Mouse (Mus musculus): ENCODE measurements at regions not wholly inside any gene's neighbourhood (a gene's known extent, or its start where the extent isn't known, plus 50 kb on each side); places are given as distances from the start of the nearest gene placed in this dataset.

GRCm38 (mm10) chr8:49359671-49360070 is 515.9 kb upstream of the Tenm3 start:
- Histone ChIP-seq H3K36me3 (ENCODE audit: control insufficient read depth, insufficient read depth, low read length) (no peaks in the 10 kb centered on the region), H3K27me3 (ENCODE audit: control insufficient read depth, insufficient read depth, low read length) (no peaks in the 10 kb centered on the region), H3K4me3 (ENCODE audit: control insufficient read depth, low read depth, low read length) (no peak overlapping the region), H3K4me1 (ENCODE audit: control insufficient read depth, insufficient read depth, low read length) (no peaks in the 10 kb centered on the region), H3K27ac (ENCODE audit: control insufficient read depth, insufficient read depth, low read depth, low read length) (no peak overlapping the region)
- no peak for TF ChIP-seq CTCF (IDR thresholded peaks at IDR 0.05; ENCODE audit: control insufficient read depth, insufficient read depth, insufficient replicate concordance, low read depth, low read length)
- TF ChIP-seq POLR2A (IDR thresholded peaks at IDR 0.05; ENCODE audit: control insufficient read depth, low read depth, low read length), result no peak

- Histone ChIP-seq H3K4me3 (ENCODE audit: control insufficient read depth, low read depth, low read length) (no peak overlapping the region), H3K27me3 (ENCODE audit: control insufficient read depth, insufficient read depth, low read length) (no peaks in the 10 kb centered on the region), H3K27ac (ENCODE audit: control insufficient read depth, insufficient read depth, low read depth, low read length) (no peak overlapping the region), H3K4me1 (ENCODE audit: control insufficient read depth, insufficient read depth, low read length) (no peaks in the 10 kb centered on the region), H3K36me3 (ENCODE audit: control insufficient read depth, insufficient read depth, low read length) (no peaks in the 10 kb centered on the region)
- no peak for TF ChIP-seq CTCF (IDR thresholded peaks at IDR 0.05; ENCODE audit: control insufficient read depth, insufficient read depth, insufficient replicate concordance, low read depth, low read length)
- no peak for TF ChIP-seq POLR2A (IDR thresholded peaks at IDR 0.05; ENCODE audit: control insufficient read depth, low read depth, low read length)
These were observed 504.9 kb upstream of the Tenm3 start for GRCm38 (mm10) chr8:49348602-49349001.

- no peaks in the 10 kb centered on the region for H3K36me3 ChIP-seq (ENCODE audit: control insufficient read depth, insufficient read depth, low read length)
- H3K27me3 ChIP-seq (ENCODE audit: control insufficient read depth, insufficient read depth, low read length), result no peaks in the 10 kb centered on the region
- no peak overlapping the region for H3K4me3 ChIP-seq (ENCODE audit: control insufficient read depth, low read depth, low read length)
- no peak for TF ChIP-seq POLR2A (IDR thresholded peaks at IDR 0.05; ENCODE audit: control insufficient read depth, low read depth, low read length)
- no peak for TF ChIP-seq CTCF (IDR thresholded peaks at IDR 0.05; ENCODE audit: control insufficient read depth, insufficient read depth, insufficient replicate concordance, low read depth, low read length)
- H3K27ac ChIP-seq (ENCODE audit: control insufficient read depth, insufficient read depth, low read depth, low read length), result no peak overlapping the region
- H3K4me1 ChIP-seq (ENCODE audit: control insufficient read depth, insufficient read depth, low read length), result no peaks in the 10 kb centered on the region
These were observed 495.0 kb upstream of the Tenm3 start for GRCm38 (mm10) chr8:49338716-49339115.

GRCm38 (mm10) chr8:49326980-49327379 is 483.2 kb upstream of the Tenm3 start:
- Histone ChIP-seq H3K27ac (ENCODE audit: control insufficient read depth, insufficient read depth, low read depth, low read length) (no peak overlapping the region), H3K36me3 (ENCODE audit: control insufficient read depth, insufficient read depth, low read length) (no peaks in the 10 kb centered on the region), H3K4me1 (ENCODE audit: control insufficient read depth, insufficient read depth, low read length) (no peaks in the 10 kb centered on the region), H3K4me3 (ENCODE audit: control insufficient read depth, low read depth, low read length) (no peak overlapping the region), H3K27me3 (ENCODE audit: control insufficient read depth, insufficient read depth, low read length) (no peaks in the 10 kb centered on the region)
- no peak for TF ChIP-seq POLR2A (IDR thresholded peaks at IDR 0.05; ENCODE audit: control insufficient read depth, low read depth, low read length)

GRCm38 (mm10) chr8:49321404-49321803 is 477.7 kb upstream of the Tenm3 start:
- H3K4me1 ChIP-seq (ENCODE audit: control insufficient read depth, insufficient read depth, low read length), result no peaks in the 10 kb centered on the region

GRCm38 (mm10) chr8:49313483-49314278 is 469.9 kb upstream of the Tenm3 start:
- Histone ChIP-seq H3K4me1 (ENCODE audit: control insufficient read depth, insufficient read depth, low read length) (no peaks in the 10 kb centered on the region), H3K36me3 (ENCODE audit: control insufficient read depth, insufficient read depth, low read length) (no peaks in the 10 kb centered on the region), H3K4me3 (ENCODE audit: control insufficient read depth, low read depth, low read length) (no peak overlapping the region), H3K27ac (ENCODE audit: control insufficient read depth, insufficient read depth, low read depth, low read length) (no peak overlapping the region), H3K27me3 (ENCODE audit: control insufficient read depth, insufficient read depth, low read length) (no peaks in the 10 kb centered on the region)
- TF ChIP-seq POLR2A (IDR thresholded peaks at IDR 0.05; ENCODE audit: control insufficient read depth, low read depth, low read length) (no peak), CTCF (IDR thresholded peaks at IDR 0.05; ENCODE audit: control insufficient read depth, insufficient read depth, insufficient replicate concordance, low read depth, low read length) (no peak)

More at GRCm38 (mm10) chr8:49321404-49321803, 477.7 kb upstream of the Tenm3 start:
- TF ChIP-seq POLR2A (IDR thresholded peaks at IDR 0.05; ENCODE audit: control insufficient read depth, low read depth, low read length) (no peak), CTCF (IDR thresholded peaks at IDR 0.05; ENCODE audit: control insufficient read depth, insufficient read depth, insufficient replicate concordance, low read depth, low read length) (no peak)
- Histone ChIP-seq H3K27me3 (ENCODE audit: control insufficient read depth, insufficient read depth, low read length) (no peaks in the 10 kb centered on the region), H3K4me3 (ENCODE audit: control insufficient read depth, low read depth, low read length) (no peak overlapping the region), H3K36me3 (ENCODE audit: control insufficient read depth, insufficient read depth, low read length) (no peaks in the 10 kb centered on the region), H3K27ac (ENCODE audit: control insufficient read depth, insufficient read depth, low read depth, low read length) (no peak overlapping the region)

GRCm38 (mm10) chr8:49312816-49313215 is 469.1 kb upstream of the Tenm3 start:
- Histone ChIP-seq H3K27me3 (ENCODE audit: control insufficient read depth, insufficient read depth, low read length) (no peaks in the 10 kb centered on the region), H3K27ac (ENCODE audit: control insufficient read depth, insufficient read depth, low read depth, low read length) (no peak overlapping the region), H3K36me3 (ENCODE audit: control insufficient read depth, insufficient read depth, low read length) (no peaks in the 10 kb centered on the region), H3K4me1 (ENCODE audit: control insufficient read depth, insufficient read depth, low read length) (no peaks in the 10 kb centered on the region), H3K4me3 (ENCODE audit: control insufficient read depth, low read depth, low read length) (no peak overlapping the region)
- no peak for TF ChIP-seq POLR2A (IDR thresholded peaks at IDR 0.05; ENCODE audit: control insufficient read depth, low read depth, low read length)
- no peak for TF ChIP-seq CTCF (IDR thresholded peaks at IDR 0.05; ENCODE audit: control insufficient read depth, insufficient read depth, insufficient replicate concordance, low read depth, low read length)
